Mouse (Mus musculus) large intestine, adult 2 months (tissue): Measurements from ENCODE around the gene 1700016H13Rik. TPM values are rescaled to one million over a fixed set of nuclear protein-coding genes. Genes with fewer than 3 reads are reported as not detected.

ENCODE experiments used
- DNase-seq: peaks from one replicate; pipeline ENCODE4 v3.0.0-alpha.2; 2012; ENCODE audit warnings: low read depth, low spot score
- whole genome bisulfite sequencing: fragments of 180-500 bp; shearing (Covaris S2); methylation state at CpG from one replicate; pipeline ENCODE4 v1.1.7; 2018; 5-methylcytosine and 5-hydroxymethylcytosine counted together
- polyA plus RNA-seq: library from polyadenylated mRNA; depleted of rRNA; stranded (reverse); fragments of >200 nt; gene quantifications from 2 replicates; pipeline ENCODE4 v1.2.3, GENCODE M21; 2012; rRNA removed

1700016H13Rik gene
- 0.11 TPM in 1 of 2 replicates, not detected in the other for polyA plus RNA-seq

- 3% methylated on average over 55 of the region's 56 CpGs for WGBS
- no peak for DNase-seq
These were observed at the start of gene 1700016H13Rik for GRCm38 (mm10) chr5:103655346-103656118. TSS of gene 1700016H13Rik (minus strand) at chr5:103656010.

GRCm38 (mm10) chr5:103705331-103705730, 49.5 kb upstream of the 1700016H13Rik start:
- 95% methylated on average over 4 of the region's 4 CpGs for whole genome bisulfite sequencing

DNA sequence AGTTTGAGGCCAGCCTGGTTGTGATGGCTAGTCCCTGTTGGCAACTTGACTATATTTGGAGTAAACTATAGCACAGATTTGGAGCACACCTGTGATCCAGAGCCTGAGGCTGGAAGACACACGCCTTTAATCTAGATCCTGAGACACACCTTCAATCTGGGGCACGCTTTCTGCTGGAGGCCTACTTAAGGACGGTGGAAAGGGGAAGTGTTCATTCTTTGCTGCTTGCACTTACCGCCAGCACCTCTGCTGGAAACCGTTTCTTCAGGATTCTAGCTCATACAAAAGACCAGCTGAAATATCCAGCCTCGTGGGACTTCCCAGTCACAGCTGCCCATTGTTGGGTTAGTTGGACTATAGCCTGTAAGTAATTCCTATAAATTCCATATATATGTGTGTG, 46.7 kb upstream of the 1700016H13Rik start:
- WGBS: 58% methylated on average over 6 of the region's 6 CpGs
- DNase-seq: no peak

More at GRCm38 (mm10) chr5:103705331-103705730, 49.5 kb upstream of the 1700016H13Rik start:
- no peak for DNase-seq

DNA sequence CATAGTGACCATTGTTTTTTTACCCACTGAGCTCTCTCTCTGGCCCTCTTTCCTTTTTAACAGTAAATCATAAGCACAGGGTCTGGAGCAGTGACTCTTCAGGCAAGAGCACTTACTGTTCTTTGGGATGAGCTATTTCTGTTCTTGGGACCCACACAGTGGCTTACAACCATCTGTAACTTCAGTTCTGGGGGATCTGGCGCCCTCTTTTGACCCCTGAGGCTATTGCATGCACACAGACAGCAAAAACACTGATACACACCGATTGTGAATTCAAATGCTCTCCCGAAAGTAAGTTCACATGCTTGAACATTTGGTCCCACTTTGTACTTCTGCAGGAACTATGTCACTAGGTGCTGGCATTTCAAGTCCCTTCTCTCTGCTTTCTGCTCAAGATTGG, 45.7 kb upstream of the 1700016H13Rik start:
- WGBS: 78% methylated on average over 3 of the region's 3 CpGs
- DNase-seq: no peak

DNA sequence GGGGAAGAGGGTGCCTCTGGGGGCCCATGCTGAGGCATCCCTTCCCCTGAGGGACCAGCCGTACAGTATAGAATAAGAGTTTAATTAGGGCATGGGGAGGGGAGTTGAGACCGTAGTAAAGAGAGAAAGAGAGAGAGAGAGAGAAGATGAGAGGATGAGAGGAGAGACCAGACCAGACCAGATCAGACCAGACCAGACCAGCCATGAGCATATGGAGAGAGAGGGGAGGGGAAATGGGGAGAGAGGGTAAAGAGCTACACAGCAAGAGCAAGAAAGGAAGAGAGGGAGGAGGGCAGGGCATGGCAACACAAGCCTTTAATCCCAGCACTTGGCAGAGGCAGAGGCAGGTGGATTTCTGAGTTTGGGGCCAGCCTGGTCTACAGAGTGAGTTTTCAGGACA, 44.9 kb upstream of the 1700016H13Rik start:
- 81% methylated on average over 2 of the region's 2 CpGs for WGBS
- no peak for DNase-seq

GRCm38 (mm10) chr5:103699537-103699936, 43.7 kb upstream of the 1700016H13Rik start:
- WGBS: 60% methylated on average over 4 of the region's 4 CpGs
- DNase-seq: no peak

GRCm38 (mm10) chr5:103698577-103698976, 42.8 kb upstream of the 1700016H13Rik start:
- WGBS: 71% methylated on average over 4 of the region's 4 CpGs
- DNase-seq: no peak

DNA sequence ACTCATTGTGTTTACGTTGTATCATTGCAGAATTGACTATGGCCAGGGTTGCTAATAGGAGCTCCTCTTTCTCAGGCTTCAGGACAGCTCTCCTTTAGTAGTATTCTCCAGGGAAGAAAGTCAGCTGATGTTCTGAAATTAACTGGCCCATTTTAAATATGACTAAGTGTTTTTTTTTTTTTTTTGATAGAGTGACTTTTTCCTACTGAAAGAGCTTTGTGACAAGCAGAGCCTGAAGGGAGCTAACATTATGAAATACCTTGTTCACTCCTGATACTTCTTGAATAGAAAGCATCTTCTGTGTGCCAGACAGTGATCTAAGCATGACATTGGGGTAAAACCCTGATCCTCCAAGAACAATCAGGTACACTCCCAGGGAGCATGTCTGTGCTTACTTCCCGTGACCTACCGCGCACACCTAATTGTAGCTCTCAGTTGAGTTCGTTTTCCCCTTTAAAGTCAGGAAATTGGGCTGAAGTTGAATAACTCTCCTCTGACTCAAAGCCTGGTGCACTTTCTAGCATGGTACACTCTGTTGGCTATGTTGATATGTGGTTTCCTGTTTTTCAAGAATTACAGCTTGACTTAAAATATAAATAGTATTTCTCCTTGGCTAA, 42.2 kb upstream of the 1700016H13Rik start:
- WGBS: 80% methylated on average over 5 of the region's 5 CpGs
- no peak for DNase-seq

GRCm38 (mm10) chr5:103694094-103694493, 38.3 kb upstream of the 1700016H13Rik start:
- 63% methylated on average over 6 of the region's 6 CpGs for WGBS

DNA sequence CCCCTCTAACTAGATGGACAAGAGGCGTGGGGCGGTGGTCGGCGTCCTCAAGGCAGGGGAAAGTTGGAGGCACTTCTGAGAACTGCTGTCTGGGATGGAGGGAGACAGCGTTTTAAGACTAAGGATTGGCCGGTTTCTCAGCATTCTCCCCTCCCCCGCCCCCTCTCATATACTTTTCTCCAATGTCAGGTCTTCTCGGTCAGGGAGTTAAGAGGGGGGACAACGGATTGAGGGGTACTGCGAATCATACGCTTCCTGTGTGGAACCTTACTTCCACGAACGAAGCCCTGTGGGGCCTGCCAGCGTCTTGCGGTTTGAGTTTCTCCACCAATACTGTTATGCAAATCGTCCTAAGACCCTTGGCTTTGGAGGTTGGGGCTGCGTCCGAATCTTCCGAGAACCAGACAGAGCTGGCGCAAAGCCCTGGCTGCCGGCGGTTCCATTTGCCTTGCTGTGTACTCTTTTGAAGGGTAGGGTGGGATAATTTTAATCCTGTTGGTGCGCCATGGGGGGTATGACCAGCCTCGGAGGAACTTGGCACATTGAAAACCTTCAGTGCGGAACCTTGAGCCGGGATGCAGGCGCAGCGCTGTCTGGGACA, 37.3 kb upstream of the 1700016H13Rik start:
- WGBS: 1% methylated on average over 28 of the region's 28 CpGs
- no peak for DNase-seq

More at GRCm38 (mm10) chr5:103694094-103694493, 38.3 kb upstream of the 1700016H13Rik start:
- no peak for DNase-seq

- no peak for DNase-seq
- under 1% methylated on average over 34 of the region's 34 CpGs for WGBS
These were observed 36.8 kb upstream of the 1700016H13Rik start for GRCm38 (mm10) chr5:103692531-103693040.

- 1% methylated on average over 50 of the region's 50 CpGs for WGBS
These were observed 36.1 kb upstream of the 1700016H13Rik start, which contains the start of gene Aff1 for GRCm38 (mm10) chr5:103691624-103692530. TSS of gene Aff1 (plus strand) at chr5:103692374.

GRCm38 (mm10) chr5:103691171-103691570, 35.4 kb upstream of the 1700016H13Rik start:
- no peak for DNase-seq

More at GRCm38 (mm10) chr5:103691624-103692530, 36.1 kb upstream of the 1700016H13Rik start, which contains the start of gene Aff1:
- no peak for DNase-seq

DNA sequence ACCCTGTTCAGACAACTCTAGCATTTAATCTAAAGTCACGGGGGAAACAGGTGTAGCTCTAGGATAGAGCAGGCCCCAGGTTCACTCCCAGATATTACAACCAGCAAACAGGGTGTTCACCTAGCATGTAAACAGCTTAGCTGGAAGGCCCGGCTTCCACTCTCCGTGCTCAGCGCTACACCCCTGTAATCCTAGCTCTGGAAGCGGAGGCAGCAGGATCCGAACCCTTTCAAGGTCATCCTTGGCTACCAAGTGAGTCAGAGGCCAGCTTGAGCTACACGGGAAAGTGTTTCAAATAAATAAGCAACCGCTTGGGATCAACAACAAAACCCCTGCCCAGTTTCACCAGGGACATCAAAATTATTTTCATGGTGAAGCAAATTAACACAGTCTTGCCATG, 34.4 kb upstream of the 1700016H13Rik start:
- no peak for DNase-seq
- 85% methylated on average over 8 of the region's 8 CpGs for WGBS

DNA sequence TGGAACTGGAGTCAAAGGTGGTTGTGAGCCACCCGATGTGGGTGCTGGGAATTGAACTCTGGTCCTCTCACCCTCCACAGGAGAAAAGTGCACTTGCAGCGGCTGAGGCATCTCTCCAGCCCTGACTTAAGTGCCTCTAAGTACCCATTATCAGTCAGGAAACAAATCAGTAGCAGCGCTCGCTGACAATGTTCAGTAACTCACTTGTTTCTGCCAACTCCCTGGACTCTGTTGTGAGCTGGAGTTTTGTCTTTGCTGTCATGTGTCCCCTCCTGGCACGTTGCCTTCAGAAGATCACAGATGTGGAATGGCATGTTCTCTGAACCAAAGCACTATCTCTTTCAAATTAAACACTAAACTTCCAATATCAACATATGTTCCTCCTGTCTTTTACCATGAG, 33.8 kb upstream of the 1700016H13Rik start:
- DNase-seq: no peak
- 89% methylated on average over 5 of the region's 5 CpGs for WGBS

DNA sequence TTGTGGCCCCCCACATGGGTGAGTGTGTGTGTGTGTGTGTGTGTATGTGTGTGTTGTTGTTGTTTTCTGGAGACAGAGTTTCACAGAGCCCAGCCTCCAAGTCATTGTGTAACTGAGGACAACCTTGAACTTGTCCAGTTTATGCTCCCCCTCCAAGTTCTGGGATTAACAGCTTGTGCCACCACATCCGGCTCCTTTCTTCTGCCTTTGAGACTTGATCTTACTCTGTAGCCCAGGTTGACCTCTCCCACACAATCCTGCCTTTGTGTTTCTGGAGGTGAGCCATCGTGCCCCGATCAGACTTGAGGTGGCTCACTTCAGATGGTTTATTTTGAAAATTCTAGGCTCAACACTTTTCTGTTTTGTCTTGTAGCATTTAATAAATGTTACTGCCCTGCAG, 26.0 kb upstream of the 1700016H13Rik start:
- WGBS: 34% methylated on average over 3 of the region's 3 CpGs
- DNase-seq: no peak

DNA sequence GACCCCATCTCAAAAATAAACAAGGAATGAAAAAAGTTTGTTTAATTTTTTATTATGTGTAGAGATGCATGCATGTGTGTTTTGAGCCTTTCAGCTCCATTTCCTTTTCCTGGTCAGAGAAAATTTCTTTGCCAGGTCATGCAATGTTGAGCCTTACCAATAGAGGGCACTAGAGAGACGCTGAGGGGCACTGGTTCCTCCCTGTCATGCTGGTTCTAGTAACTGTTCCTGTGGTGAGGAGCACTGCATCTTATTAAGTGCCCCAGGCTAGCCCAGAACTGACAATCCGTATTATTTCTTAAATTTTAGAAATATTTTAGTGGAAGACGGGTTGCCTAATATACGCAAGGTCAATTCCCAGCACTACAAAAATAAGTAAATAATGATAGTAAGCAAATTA, 24.6 kb upstream of the 1700016H13Rik start:
- DNase-seq: no peak
- WGBS: 46% methylated on average over 4 of the region's 4 CpGs

- DNase-seq: no peak
- WGBS: 92% methylated on average over 5 of the region's 5 CpGs
These were observed 23.2 kb upstream of the 1700016H13Rik start for GRCm38 (mm10) chr5:103678974-103679373.

GRCm38 (mm10) chr5:103677894-103678293, 22.1 kb upstream of the 1700016H13Rik start:
- 95% methylated on average over 6 of the region's 6 CpGs for WGBS

More at GRCm38 (mm10) chr5:103677894-103678293, 22.1 kb upstream of the 1700016H13Rik start:
- DNase-seq: no peak
